Mouse (Mus musculus) midbrain, embryonic 15.5 days (tissue): Measurements from ENCODE around the gene Pitpnb. TPM values are rescaled to one million over a fixed set of nuclear protein-coding genes. Genes with fewer than 3 reads are reported as not detected.
A peak's percentile ranks its signal among the peaks of the same experiment; 100 is the strongest.

ENCODE experiments used
- ATAC-seq: fragments of 200-750 bp; cut with Nextera tagmentation; replicated peaks from 2 replicates; pipeline ENCODE4 v1.8.0; 2017; ENCODE audit warnings: moderate TSS enrichment
- H3K27ac ChIP-seq: fragments of 300-500 bp; sonication (generic); 2 replicates; pipeline ENCODE4 v1.5.1; 2015; ENCODE audit warnings: mild to moderate bottlenecking, inconsistent platforms
- H3K27me3 ChIP-seq: fragments of 300-500 bp; sonication (generic); replicated peaks from 2 replicates; pipeline ENCODE4 v1.6.1; 2015; ENCODE audit warnings: inconsistent platforms
- H3K36me3 ChIP-seq: fragments of 300-500 bp; sonication (generic); replicated peaks from 2 replicates; pipeline ENCODE4 v1.6.1; 2015; ENCODE audit warnings: inconsistent platforms
- H3K4me1 ChIP-seq: fragments of 300-500 bp; sonication (generic); 2 replicates; pipeline ENCODE4 v1.6.1; 2015; ENCODE audit warnings: inconsistent platforms
- H3K4me2 ChIP-seq: fragments of 300-500 bp; sonication (generic); 2 replicates; pipeline ENCODE4 v1.6.1; 2015; ENCODE audit warnings: inconsistent platforms, mild to moderate bottlenecking, moderate library complexity
- H3K4me3 ChIP-seq: fragments of 300-500 bp; sonication (generic); 2 replicates; pipeline ENCODE4 v1.5.1; 2015; ENCODE audit warnings: mild to moderate bottlenecking, inconsistent platforms
- H3K9ac ChIP-seq: fragments of 300-500 bp; sonication (generic); 2 replicates; pipeline ENCODE4 v1.6.1; 2015; ENCODE audit warnings: mild to moderate bottlenecking, inconsistent platforms
- H3K9me3 ChIP-seq: fragments of 300-500 bp; sonication (generic); 2 replicates; pipeline ENCODE4 v1.6.1; 2016; ENCODE audit warnings: inconsistent platforms
- WGBS: fragments of 180-500 bp; shearing (Covaris S2); methylation state at CpG from one replicate; pipeline ENCODE4 v1.1.7; 2015; ENCODE audit warnings: mixed read lengths; 5-methylcytosine and 5-hydroxymethylcytosine counted together
- polyA plus RNA-seq: library from polyadenylated mRNA; unstranded; fragments of >200 nt; fragmentation: Nextera tagmentation; extraction: Ambion mirVana; gene quantifications from 2 replicates; pipeline ENCODE4 v1.2.1, GENCODE M21; 2015

Gene Pitpnb
- polyA plus RNA-seq, 1 experiment from 2014 or later: 98.0 TPM

DNA sequence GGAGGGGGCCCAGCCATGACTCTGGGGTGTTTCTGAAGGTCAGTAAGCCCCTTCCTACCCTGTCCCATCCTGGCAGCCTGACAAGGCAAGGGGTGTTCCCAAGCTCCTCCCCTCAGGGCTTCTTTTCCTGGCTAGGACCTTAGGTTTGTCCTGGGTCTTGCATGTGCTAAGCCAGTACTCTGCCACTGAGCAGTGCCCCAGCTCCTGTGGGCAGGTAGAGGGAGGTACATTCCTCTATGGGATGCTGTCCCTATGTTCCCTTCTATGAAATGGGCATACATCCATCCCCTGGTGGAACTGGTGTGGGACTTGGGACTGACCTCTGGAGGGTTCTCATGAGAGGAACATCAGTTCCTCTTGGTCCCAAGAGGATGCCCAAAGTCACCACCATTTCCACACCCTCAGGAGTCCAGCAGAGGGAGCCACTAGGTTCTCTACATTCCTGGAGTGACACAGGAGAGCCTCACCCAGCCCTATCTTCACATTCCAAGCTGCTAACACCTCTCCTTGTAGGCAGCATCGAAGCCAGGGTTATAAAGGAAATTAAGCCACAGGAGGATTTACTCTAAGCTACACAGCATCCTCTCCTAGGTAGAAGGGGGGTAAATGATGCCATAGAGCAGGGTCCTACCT is 79.0 kb downstream of the Pitpnb start:
- 48% methylated on average over 1 of the region's 1 CpGs for WGBS
- H3K27me3 ChIP-seq: no peaks in the 10 kb centered on the region
- no peak overlapping the region for H3K4me3 ChIP-seq

GRCm38 (mm10) chr5:111410665-111411064 is 80.1 kb downstream of the Pitpnb start:
- H3K27ac ChIP-seq: no peak overlapping the region
- peaks cover 34% of the 10 kb centered on the region for H3K4me1 ChIP-seq
- H3K9me3 ChIP-seq: no peaks in the 10 kb centered on the region
- no peak overlapping the region for H3K4me3 ChIP-seq
- WGBS: 82% methylated on average over 3 of the region's 3 CpGs
- no peaks in the 10 kb centered on the region for H3K36me3 ChIP-seq
- no peak overlapping the region for H3K9ac ChIP-seq
- ATAC-seq: no peak
- H3K4me2 ChIP-seq: no peak overlapping the region
- H3K27me3 ChIP-seq: no peaks in the 10 kb centered on the region

More for the DNA sequence above, 79.0 kb downstream of the Pitpnb start:
- Histone ChIP-seq H3K4me1 (peaks cover 23% of the 10 kb centered on the region), H3K36me3 (no peaks in the 10 kb centered on the region), H3K9ac (no peak overlapping the region), H3K27ac (no peak overlapping the region), H3K9me3 (no peaks in the 10 kb centered on the region), H3K4me2 (no peak overlapping the region)
- ATAC-seq: no peak

- 0% methylated on average over 5 of the region's 5 CpGs for WGBS
- ATAC-seq: peak; percentile 58
- Histone ChIP-seq H3K36me3 (no peaks in the 10 kb centered on the region), H3K27me3 (no peaks in the 10 kb centered on the region), H3K9me3 (no peaks in the 10 kb centered on the region), H3K4me3 (no peak overlapping the region), H3K9ac (no peak overlapping the region; the same call in 1 of the 2 replicates), H3K4me1 (peaks cover 32% of the 10 kb centered on the region), H3K4me2 (peak overlapping the region; percentile 78), H3K27ac (peak overlapping the region; percentile 94)
Observed at GRCm38 (mm10) chr5:111414192-111414591, 83.6 kb downstream of the Pitpnb start.

DNA sequence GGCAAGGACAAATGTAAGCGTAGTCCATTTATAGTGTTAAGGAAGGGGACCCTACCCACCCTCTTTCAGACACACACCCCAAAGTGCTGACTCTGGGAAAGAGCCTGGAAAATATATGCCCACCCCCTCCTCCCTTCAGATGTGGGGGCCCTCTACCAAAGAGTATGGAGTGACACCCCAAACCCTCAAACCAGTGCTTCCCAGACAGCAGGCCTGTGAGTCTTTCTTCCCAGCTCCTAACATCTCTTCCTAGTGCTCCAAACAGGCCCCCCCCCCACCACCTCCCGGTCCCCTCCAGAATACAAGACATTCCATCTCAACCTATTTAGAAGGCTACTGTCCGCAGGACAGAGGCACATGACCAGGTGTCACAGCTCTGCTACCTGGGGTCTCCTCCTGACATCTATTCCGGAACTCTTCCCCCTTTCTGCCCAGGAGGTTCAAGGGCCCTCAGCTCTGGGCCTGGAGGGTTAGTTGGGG is 84.2 kb downstream of the Pitpnb start:
- Histone ChIP-seq H3K9ac (peak overlapping the region; percentile 26), H3K36me3 (no peaks in the 10 kb centered on the region), H3K4me2 (peak overlapping the region; percentile 78), H3K4me3 (peak overlapping the region; percentile 85), H3K4me1 (peaks cover 38% of the 10 kb centered on the region), H3K27ac (peak overlapping the region; percentile 94), H3K27me3 (no peaks in the 10 kb centered on the region), H3K9me3 (no peaks in the 10 kb centered on the region)
- no peak for ATAC-seq
- WGBS: 30% methylated on average over 4 of the region's 4 CpGs

- Histone ChIP-seq H3K27ac (peak overlapping the region; percentile 94), H3K9ac (peak overlapping the region; percentile 29), H3K36me3 (no peaks in the 10 kb centered on the region), H3K4me1 (peaks cover 46% of the 10 kb centered on the region), H3K27me3 (no peaks in the 10 kb centered on the region), H3K4me2 (peak overlapping the region; percentile 78), H3K9me3 (no peaks in the 10 kb centered on the region), H3K4me3 (peak overlapping the region; percentile 85)
- ATAC-seq: no peak
- WGBS: 1% methylated on average over 14 of the region's 14 CpGs
Observed at GRCm38 (mm10) chr5:111415575-111415974, 85.0 kb downstream of the Pitpnb start.

- peak overlapping the region; percentile 94 for H3K27ac ChIP-seq
- under 1% methylated on average over 13 of the region's 13 CpGs for WGBS
- H3K9ac ChIP-seq: peak overlapping the region; percentile 62
- H3K4me1 ChIP-seq: peaks cover 50% of the 10 kb centered on the region
- no peaks in the 10 kb centered on the region for H3K36me3 ChIP-seq
- H3K9me3 ChIP-seq: no peaks in the 10 kb centered on the region
- peak overlapping the region; percentile 85 for H3K4me3 ChIP-seq
- no peaks in the 10 kb centered on the region for H3K27me3 ChIP-seq
- H3K4me2 ChIP-seq: peak overlapping the region; percentile 78
- no peak for ATAC-seq
Observed at GRCm38 (mm10) chr5:111416048-111416447, 85.5 kb downstream of the Pitpnb start.

GRCm38 (mm10) chr5:111416591-111417374 is 86.2 kb downstream of the Pitpnb start, which contains the start of gene Mn1:
Mn1 (plus strand) TSS chr5:111417362.
- H3K4me1 ChIP-seq: peaks cover 58% of the 10 kb centered on the region
- H3K4me3 ChIP-seq: peak within 1 kb of the TSS; percentile 85
- H3K4me2 ChIP-seq: peak within 1 kb of the TSS; percentile 78
- ATAC-seq: peak; percentile 94
- no peaks in the 10 kb centered on the region for H3K27me3 ChIP-seq
- WGBS: under 1% methylated on average over 84 of the region's 88 CpGs
- H3K9me3 ChIP-seq: no peaks in the 10 kb centered on the region
- H3K27ac ChIP-seq: peak within 1 kb of the TSS; percentile 94
- H3K9ac ChIP-seq: peak within 1 kb of the TSS; percentile 87
- no peaks in the 10 kb centered on the region for H3K36me3 ChIP-seq

GRCm38 (mm10) chr5:111417378-111418131 is 87.0 kb downstream of the Pitpnb start:
- Histone ChIP-seq H3K27me3 (no peaks in the 10 kb centered on the region), H3K9me3 (no peaks in the 10 kb centered on the region), H3K4me3 (peak overlapping the region; percentile 85), H3K4me1 (peaks cover 64% of the 10 kb centered on the region), H3K9ac (peak overlapping the region; percentile 87), H3K4me2 (peak overlapping the region; percentile 78), H3K36me3 (no peaks in the 10 kb centered on the region), H3K27ac (peak overlapping the region; percentile 94)
- WGBS: under 1% methylated on average over 100 of the region's 105 CpGs
- ATAC-seq: peak; percentile 3; the same call in 1 of the 2 replicates

DNA sequence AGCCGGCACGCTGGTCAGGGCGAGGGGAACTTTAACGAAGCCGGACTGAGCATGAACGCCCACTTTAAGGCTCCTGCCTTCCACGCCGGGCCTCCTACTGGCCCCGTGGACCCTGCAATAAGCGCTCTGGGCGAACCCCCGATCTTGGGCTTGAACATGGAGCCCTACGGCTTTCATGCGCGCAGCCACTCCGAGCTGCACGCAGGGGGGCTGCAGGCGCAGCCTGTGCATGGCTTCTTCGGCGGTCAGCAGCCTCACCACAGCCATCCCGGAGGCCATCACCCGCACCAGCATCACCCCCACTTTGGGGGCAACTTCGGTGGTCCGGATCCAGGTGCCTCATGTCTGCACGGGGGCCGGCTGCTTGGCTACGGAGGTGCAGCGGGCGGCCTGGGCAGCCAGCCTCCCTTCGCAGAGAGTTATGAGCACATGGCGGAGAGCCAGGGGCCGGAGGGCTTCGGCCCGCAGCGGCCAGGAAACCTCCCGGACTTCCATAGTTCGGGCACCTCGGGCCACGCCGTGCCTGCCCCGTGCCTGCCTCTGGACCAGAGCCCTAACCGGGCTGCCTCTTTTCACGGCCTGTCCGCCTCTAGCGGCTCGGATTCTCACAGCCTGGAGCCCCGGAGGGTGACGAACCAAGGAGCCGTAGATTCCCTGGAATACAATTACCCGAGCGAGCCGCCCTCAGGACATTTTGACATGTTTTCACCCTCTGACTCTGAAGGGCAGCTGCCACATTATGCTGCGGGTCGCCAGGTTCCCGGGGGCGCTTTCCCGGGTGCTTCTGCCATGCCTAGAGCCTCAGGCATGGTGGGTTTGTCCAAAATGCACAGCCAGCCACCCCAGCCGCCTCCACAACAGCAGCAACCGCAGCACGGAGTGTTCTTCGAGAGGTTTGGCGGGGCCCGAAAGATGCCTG is 87.9 kb downstream of the Pitpnb start:
- H3K36me3 ChIP-seq: no peaks in the 10 kb centered on the region
- H3K9me3 ChIP-seq: no peaks in the 10 kb centered on the region
- H3K27me3 ChIP-seq: no peaks in the 10 kb centered on the region
- peak overlapping the region; percentile 85 for H3K4me3 ChIP-seq
- peaks cover 61% of the 10 kb centered on the region for H3K4me1 ChIP-seq
- under 1% methylated on average over 60 of the region's 63 CpGs for WGBS
- no peak for ATAC-seq
- H3K27ac ChIP-seq: peak overlapping the region; percentile 94
- H3K9ac ChIP-seq: peak overlapping the region; percentile 87
- peak overlapping the region; percentile 78 for H3K4me2 ChIP-seq

- 2% methylated on average over 42 of the region's 42 CpGs for WGBS
- Histone ChIP-seq H3K4me1 (peaks cover 62% of the 10 kb centered on the region), H3K4me2 (peak overlapping the region; percentile 78), H3K9me3 (no peaks in the 10 kb centered on the region), H3K27me3 (no peaks in the 10 kb centered on the region), H3K27ac (peak overlapping the region; percentile 94), H3K9ac (peak overlapping the region; percentile 87), H3K4me3 (peak overlapping the region; percentile 85), H3K36me3 (no peaks in the 10 kb centered on the region)
- ATAC-seq: no peak
Observed at GRCm38 (mm10) chr5:111419121-111419881, 88.7 kb downstream of the Pitpnb start.
